Mouse (Mus musculus): Measurements from ENCODE around the gene Crygc.
A peak's percentile ranks its signal among the peaks of the same experiment; 100 is the strongest.
"Not testable (repeated sequence)": the region's sequence is repeated elsewhere in the genome, so short reads cannot be mapped to it uniquely, and the experiment has no call there.

Crygc gene

GRCm38 (mm10) chr1:65051696-65052095 is 21.8 kb downstream of the Crygc start:
- DNase-seq, result no peak

DNA sequence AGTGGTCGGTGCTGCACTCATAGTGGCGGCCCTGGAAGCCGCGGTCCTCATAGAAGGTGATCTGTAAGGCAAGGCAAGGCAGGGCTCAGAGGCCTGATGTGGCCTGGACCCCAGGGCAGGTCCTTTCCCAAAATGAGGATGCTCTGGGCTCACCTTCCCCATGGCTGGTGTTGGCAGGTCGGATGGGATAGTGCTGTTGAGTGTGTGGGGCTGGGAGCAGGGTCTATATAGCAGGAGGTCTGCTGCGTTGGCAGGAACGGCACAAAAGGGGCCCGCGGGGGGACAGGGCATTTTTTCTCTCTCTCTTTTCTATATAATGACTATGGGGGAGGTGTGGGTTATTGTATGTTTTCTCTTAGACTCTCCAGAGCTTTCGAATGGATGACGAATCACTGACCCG is 22.5 kb downstream of the Crygc start, which contains the start of gene Cryge:
Cryge (minus strand) TSS at position 198 of the 400 bp plus-strand sequence.
- DNase-seq, result not testable (repeated sequence)

DNA sequence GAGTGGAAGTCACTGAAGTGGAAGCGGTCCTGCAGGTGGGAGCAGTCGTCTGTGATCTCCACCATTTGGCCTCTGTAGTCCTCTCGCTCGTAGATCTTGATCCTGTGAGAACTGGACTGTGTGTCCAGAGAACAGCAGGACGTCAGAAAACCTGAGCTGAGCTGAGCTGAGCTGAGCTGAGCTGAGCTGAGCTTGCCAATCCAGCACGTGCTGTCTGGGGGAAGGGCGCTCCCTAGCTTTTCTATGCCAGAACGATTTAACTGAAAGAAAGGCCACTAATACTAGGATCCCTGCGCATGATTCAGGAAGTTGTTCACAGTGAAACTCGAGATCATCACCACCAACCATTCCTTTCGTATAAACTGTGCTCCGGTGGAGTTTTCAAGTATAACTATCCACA is 24.7 kb downstream of the Crygc start:
- DNase-seq, result peak; percentile 78 to 82

DNA sequence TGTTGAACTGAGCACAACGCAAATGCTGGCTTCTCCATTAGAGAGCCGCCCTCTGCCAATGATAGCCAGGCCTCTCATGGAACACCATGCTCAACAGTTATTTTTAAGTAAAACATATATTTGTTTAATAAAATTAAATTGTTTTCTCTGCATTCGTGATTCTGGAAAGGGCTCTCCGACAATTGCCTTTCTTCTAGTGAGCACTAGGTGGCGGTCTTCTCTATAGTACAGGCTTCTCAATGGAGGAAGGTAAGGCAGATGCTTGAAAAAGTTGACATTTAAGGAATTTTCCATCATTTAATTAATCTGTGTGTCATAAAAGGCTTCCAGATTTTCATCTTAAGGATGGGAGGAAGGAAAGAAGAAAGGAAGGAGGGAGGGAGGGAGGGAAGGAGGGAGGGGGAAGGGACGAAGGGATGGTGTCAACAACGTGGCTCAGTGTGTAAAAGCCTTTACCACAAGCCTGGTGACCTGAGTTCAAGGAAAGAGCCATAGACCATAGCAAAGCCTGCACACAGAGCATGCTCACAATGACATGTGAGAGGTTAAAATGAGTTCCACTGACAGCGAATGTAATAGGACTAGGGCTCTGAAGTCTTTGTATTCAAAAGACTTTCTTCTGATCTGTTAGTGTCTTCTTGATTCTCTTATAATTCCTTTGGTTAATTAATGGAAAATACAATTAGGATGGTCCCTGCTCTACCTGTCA is 26.9 kb downstream of the Crygc start:
- peak; percentile 55 to 66 for DNase-seq

- no peak for DNase-seq
Measured at GRCm38 (mm10) chr1:65043433-65043832, 30.1 kb downstream of the Crygc start.

DNA sequence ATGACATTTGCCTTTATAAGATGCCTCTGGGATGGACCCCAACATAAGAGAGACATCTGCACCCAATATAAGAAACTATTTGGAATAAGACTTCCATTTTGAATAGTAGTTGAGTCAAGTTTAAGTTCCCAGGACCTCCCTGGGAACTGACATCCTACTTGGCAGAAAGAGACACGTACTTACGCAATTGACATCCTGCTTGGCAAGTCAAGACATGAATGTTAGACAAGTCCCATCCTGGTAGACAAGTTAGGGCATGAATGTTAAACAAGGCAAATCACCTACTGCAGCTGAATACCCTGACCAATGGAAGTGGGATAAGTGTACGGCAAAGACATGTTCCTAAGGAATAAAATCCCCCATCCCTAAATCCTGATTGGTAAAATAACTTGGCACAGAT is 31.7 kb downstream of the Crygc start:
- DNase-seq, result no peak

DNA sequence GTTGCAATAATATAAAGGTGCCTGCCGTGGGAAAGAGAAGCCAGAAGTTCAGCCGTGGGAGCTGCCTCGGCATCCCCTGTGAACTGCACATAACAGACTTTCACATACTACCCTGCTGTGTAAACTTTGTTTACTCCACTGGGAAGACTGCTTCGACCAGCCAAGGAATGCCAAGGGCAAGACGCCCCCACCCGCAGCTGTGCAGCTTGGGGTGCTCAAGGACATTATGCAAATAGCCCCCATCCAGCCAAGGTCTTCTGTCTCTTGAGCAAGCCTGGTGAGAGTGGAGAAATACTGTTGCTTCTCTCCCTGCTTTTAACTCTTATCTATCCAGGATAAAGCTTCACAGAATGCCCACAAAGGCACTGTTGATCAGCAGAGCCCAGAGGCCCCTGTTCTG is 32.7 kb downstream of the Crygc start:
- no peak for DNase-seq

DNA sequence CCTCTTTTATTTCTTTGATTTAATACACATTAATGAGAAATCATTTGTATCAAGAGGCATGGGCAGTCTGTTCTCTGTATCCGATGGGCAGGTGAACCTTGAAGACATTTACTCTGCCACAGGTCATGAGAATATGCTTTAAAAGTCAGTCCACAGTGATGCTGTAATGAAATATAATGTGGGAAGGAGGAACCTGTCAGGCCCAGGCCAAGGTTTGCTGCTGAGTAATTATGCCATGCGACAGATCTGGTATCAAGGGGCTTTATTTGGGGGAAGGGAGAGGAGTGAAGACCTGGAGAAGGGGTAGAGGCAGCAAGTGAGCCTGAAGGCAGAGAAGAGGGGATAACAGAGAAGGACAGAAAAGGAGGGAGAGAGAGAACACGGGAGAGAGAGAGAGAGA is 33.8 kb downstream of the Crygc start:
- no peak for DNase-seq

DNA sequence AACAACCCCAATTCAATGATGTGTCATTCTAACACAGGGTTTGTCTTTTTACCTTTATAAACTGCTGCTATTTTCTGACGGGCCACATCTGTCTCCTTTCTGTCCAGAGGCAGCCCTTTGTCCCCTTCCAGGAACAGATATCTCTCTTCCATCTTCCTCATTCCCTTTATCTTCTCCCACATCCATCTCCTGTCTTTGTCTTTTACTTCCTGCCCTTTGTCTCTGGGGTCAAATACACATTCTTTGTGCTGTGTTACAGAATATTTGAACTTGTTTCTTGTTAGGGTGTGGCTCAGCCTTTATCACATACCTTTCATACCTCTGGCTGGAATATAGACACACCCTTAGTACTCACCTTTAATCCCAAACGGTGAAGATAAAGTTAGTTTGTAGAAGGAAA is 35.9 kb downstream of the Crygc start:
- no peak for DNase-seq

- DNase-seq, result no peak
Measured at GRCm38 (mm10) chr1:65035513-65035912, 38.0 kb downstream of the Crygc start.

DNA sequence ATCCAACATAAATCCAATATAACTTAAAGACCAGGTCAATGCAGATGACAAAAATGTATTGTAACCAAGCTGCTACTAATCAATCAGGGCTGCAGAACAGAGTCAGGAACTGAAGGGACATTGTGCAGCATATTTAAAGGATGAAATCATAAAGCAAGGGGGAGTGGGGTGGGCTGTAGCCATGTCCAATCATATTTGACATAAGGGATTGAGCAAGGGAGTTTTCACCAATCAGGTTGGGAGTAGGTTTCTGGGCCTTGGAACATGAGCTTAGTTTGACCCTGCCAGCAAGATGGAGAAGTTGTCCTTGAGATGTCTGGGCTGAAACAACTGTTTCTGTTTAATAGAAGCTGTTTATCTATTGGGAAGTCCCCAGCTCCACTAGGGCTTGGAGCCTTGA is 40.8 kb downstream of the Crygc start, which contains the start of gene Akr1cl:
Akr1cl (minus strand) TSS at position 119 of the 400 bp plus-strand sequence.
- no peak for DNase-seq

DNA sequence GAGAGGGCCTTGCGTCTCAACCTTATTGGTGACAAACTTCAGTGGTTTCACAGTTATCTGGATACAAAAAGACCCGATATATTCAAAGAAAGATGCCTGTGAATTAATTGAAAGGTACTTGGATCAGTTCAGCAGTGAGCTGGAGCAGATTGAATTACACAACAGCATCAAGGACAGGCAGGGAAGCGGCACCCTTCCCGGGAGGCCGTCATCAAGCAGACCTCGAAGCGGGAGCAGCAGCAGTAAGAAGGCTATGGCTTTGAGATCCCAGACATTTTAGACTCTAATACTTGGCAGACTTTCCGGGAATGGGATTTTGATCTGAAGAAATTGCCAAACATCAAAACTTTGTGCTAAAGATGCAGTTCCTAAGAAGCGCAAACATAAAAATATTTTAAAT is 45.3 kb downstream of the Crygc start:
- DNase-seq, result peak in 1 of 2 experiments; percentile 22

All from cerebellum, postnatal 10 days (tissue).